Mouse (Mus musculus) kidney, postnatal 14 days (tissue): ENCODE measurements around the gene Pde2a.
A peak's percentile ranks its signal among the peaks of the same experiment; 100 is the strongest.
"Not testable (repeated sequence)": the region's sequence is repeated elsewhere in the genome, so short reads cannot be mapped to it uniquely, and the experiment has no call there.

Source experiments
- DNase-seq: peaks from one replicate; pipeline ENCODE4 v3.0.0; 2022; ENCODE audit warnings: mixed read lengths

Pde2a gene

DNA sequence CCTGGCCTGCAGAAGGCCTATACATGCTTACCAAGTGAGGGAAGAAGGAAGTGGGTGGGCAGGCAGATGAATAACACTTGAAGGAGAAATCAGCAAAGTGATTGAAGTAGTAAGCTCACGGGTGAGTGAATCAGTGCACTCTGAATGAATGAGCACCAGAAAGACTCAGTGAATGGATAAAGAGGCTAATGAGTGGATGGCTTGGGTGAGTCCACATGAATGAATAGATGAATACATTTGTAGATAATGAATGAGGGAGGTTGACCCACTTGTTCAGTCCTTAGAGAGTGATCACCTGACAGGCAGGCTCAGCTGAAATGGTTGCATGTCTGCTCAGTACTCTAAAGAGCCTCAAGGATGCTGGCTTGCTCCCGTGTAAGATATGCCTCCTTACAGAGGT is 101.7 kb downstream of the Pde2a start:
- no peak for DNase-seq

DNA sequence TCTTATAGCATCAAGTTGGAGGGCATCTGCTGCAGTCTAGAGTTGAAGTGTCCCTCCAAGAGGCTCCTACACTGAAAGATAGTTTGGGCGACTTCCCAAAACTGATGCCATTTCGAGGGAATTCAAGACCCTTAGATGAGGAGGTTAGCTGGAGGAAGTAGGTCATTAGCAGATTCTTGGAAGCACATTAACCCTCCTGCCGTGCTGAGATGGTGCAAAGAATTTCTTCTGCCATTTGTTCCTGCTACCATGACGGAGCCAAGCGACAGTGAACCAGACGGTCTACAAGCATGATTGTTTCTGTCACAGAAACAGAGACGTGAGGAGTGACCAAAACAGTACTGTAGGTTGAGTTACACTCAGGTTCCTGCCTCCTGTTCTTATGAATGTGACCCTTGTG is 105.0 kb downstream of the Pde2a start:
- no peak for DNase-seq

DNA sequence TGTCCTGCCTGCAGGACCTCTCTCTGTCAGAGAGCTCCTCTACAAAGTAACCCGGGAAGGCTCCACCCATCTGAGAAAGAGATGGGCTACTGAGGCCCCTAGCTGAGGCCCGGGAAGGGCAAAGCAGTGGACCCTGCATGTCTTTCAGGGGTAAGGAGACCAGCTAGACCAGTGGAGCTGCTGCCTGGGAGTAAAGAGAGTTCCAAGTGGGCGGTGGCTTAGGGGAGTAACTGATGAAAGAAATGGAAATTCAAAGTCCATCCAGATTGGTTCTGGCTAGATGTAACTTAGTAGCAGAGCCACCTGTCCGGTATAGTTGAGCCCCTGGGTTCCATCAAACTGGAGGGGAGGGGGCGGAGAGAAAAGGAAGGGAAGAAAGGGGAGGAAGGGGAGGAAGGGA is 112.9 kb downstream of the Pde2a start:
- DNase-seq = no peak

DNA sequence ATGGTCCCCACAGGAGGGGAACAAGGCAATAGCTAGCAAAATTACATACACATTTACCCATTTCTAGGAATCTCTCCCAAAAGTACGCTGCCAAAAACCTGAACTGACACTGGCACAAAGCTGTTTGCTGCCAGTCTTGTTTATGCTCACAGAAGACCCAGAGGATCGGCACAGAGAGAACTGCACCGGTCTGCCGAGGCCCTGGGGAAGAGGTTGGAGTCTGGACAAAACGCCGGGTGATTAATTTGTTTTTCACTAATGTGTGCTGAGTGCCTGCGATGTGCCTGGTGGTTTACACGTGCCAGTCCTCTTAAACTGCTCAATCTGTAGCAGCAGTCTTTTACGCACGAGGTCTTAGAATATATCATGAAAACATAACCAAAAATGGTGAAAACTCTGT is 113.6 kb downstream of the Pde2a start:
- DNase-seq = no peak

DNA sequence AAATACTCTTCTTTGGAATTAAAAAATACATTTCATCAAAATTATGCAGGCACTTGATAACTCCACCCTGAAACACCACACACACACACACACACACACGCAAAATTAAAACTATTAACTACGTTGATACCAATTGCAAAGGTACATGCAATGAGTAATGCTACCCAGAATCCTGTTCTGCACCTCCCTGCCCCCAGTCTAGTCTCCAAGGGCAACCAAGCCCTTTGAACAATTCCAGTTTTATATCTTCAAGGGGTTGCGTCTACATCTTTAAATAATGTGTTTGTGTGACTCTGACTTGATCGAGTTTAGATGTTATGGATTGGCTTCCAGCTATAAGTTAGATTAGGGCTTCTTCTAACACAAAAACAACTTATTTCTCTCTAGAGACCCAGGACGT is 114.0 kb downstream of the Pde2a start:
- no peak for DNase-seq

DNA sequence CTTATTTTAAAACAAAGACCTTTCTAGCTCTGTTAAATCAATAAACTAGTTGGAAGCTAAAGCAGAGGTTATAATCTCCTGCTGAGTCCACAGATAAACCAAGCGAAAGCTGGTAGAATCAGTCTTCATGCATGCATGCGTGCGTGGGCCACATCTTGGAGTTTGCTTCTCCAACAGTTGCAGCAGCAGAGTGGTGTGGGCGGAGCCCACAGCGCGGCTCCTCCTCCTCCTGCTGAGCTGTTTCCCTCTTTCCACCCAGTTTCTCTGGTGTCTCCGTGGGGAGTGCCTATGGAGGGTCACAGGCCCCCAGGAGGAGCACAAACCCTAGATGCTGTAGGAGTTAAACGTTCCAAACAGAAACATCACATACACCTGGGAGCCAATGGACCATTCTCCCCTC is 116.0 kb downstream of the Pde2a start:
- DNase-seq = no peak

DNA sequence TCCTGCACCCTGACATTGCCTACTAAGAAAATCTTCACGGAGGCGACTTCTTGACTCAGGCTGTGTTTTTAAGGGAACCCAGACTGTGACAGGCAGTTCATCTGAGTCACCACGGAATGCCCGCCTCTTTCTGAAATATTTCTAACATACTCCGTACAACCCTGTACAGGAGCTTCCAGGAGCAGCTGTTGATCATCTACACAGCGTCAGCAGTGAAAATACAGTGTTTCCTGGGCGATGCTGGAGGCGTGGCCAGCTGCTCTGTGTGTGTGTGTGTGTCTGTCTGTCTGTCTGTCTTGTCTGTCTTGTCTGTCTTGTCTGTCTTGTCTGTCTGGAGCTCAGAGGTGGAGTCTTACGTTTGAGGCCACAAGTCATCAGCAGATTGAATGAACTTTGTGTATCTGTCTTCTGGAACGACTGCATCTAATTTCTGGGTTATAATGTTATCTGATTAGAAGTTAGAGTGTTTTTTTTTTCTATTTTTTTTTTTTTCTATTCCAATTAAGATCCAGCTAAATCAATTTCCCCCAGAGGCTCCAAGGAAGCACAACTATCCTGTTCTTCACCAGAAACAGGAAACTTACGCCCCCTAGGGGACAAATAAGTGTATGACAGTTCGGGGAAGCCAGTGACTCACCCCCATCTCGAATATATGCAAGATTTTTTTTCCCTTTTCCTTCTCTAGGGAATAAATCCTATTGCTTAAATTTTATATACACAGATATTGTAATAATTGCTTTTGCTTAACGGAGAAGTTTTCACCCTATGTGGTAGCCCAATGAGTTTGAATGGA is 116.8 kb downstream of the Pde2a start:
- DNase-seq = peak; percentile 31

DNA sequence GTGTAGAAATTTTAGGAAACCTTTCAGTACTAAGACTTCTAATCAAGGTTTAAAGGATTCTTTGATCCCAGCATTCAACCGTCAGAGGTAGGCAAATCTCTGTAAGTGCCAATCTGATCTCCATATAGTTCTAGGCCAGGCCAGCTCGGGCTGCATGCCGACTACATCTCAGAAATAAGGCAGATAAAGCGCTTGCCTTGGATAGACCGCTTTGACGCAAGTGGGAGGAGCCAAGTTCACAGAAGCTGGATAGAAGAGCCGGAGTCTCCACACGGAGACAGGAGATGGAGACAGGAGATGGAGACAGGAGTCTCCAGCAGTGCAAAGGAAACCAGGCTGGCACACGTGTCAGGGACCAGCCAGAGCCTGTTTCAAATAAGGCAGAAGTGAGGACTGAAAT is 118.3 kb downstream of the Pde2a start:
- no peak for DNase-seq

DNA sequence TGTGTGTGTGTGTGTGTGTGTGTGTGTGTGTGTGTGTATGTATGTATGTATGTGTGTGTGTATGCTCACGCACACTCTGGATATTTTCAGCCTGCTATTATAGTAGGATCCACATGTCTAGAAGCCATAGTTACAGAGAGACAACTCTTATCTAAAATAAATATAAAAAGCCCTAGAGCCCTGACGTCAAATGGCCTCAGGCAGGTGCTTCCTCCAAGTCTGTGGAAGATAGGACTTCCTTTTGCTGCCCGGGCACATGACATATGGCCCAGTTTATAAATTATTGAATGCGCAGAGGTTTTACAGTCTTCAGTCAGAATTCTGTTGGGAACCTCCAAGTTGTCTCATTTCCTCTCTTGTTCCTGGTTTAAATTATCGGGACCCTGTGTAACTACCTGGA is 119.2 kb downstream of the Pde2a start:
- DNase-seq = no peak

DNA sequence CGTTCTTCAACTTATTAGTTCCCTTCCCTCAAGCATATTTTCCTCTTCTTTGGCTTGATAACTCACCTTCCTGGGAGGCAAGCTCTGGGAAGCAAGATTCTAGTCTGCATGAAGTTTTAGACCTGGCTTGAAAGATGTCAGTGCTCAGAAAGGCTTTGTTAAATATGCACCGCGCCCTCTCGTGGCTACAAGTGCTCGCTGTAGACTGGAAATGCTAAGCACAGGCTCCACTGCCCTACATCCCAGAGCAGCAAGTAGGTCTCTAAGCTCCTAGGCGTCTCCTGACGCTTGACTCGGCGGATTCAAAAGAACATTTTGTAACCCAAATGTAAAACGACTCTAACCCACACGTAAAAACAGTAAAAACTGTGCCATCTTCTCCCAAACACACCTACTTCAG is 119.6 kb downstream of the Pde2a start:
- peak; percentile 80 for DNase-seq

DNA sequence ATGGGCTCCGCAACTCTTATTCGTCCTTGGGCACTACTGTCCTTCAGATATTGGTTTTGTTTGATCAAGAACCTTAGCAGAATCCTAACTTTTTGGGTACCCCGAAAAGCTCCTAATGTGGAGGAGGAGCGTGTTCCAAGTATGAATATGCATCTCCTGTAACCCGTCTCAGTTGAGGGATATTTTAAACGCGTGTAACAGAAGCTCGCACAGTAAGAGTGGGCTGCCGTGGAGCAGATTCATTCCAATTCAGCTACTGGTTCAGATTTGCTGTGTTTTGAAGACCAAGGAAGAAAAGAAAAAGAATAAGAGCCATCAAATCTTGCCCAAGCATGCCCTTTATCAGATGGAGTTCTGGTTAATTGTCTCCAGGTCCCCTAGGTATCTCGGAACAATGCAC is 120.2 kb downstream of the Pde2a start:
- no peak for DNase-seq

DNA sequence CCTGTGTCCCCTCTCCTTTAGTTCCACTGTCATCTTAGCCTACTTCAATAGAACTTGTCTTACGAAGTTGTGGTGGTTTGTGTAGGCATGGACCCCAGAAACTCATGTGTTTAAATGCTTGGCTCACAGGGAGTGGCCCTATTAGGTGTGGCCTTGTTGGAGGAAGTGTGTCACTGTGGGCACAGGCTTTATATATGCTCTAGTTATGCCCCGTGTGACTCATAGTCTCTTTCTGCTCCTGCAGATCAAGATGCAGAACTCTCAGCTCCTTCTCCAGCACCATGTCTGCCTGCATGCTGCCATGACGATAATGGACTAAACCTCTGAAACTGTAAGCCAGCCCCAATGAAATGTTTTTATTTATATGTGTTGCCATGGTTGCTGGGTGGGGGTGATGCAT is 126.2 kb downstream of the Pde2a start:
- no peak for DNase-seq

DNA sequence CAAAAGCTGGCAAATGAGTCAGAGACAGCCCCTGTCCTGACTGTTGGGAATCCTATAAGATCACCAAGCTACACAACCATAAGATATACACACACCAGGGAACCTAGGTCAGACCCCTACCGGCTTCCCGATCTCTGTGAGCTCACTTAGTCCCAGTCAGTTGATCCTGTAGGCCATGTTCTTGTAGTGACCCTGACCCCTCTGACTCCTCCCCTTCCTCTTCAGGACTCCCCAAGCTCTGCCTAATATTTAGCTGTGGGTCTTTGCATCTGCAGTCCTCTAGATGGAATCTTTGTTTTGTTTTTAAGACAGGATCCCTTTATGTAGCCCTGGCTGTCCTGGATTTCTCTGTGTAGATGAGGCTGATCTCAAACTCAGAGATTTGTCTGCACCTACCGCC is 127.8 kb downstream of the Pde2a start:
- no peak for DNase-seq

DNA sequence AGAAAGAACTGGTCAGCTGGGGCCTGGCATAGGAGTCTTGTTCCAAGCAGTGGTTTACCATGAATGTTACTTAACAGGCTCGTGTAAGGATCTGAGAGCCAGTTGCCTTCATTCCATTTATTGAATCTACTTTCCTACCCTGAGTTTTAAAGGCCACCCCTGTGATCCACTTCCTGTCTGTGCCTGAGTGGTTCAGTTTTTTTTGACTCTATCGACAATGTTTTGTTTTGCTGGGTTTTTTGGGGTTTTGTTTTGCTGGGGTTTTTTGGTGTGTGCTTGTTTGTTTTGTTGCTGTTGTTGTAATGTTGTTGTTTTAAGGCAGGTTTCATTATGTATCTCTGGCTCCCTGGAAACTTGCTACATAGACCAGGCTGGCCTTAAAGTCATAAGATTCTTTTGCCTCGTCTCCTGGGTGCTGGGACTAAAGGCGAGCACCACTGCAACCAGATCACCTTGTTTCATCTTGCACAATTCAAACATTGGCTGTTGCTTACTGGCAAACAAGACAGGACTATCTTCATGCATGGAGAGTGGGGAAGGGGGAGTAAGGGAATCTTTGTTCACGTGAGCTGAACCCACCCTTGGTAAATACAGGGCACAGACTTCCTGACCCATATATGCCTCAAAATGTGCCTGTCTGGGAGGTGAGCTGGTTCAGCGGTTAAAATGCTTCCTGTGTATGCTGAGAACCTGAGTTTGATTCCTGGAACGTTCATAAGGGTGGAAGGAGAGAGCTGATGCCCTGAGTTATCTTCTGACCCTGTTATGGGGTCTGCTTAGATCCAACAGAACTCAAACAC is 129.4 kb downstream of the Pde2a start:
- no peak for DNase-seq

DNA sequence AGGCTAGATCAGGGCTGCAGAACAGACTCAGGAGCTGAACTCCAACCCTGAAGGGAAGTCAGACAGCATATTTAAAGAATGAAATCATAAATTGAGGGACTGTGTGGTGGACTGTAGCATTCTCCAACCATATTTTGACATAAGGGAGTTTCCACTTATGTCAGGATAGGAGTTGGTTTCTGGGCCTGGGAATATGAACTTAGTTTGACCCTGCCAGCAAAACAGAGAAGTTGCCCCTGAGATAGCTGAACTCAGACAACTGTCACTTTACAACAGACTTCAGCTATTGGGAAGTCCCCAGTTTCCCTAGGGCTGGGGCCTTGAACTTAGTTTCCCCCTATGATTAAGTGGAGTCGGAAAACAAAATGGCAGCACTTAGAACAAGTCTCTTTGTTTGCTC is 130.0 kb downstream of the Pde2a start:
- DNase-seq = no peak

DNA sequence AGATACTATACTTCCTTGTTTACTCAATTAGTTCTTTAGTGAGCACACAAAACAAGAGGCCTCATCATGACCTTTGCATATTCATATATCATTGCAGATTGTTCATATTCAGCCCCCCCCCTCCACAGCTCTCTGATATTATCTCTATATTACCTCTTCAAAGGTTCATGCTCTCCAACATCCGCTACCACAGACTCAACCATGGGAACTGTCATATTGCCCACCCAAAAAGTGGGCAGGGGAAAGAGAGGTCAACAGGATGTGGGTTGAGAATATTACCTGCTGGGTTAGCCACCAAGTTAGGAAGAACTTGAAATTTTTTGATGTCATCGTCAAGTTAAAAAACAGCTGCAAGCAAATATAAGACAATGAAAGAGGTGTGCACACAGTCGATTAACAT is 134.0 kb downstream of the Pde2a start:
- DNase-seq = not testable (repeated sequence)

DNA sequence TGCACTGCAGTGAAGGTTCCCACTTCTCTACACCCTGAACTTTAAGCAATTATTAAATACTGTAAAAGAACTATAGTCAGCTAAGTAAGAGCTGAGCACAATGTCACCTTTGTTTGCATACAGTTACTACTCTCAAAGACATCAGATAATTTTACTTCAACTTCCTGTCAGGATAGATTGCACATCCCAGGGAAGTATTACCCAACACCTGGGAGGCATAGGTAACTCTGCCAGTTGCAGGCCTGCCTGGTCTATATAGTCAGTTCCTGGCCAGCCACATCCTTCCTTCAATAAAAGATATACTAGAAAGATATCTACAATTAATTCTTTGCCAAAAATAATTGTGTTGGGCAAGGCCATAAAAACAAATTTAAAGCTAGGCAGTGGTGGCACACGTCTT is 135.9 kb downstream of the Pde2a start:
- DNase-seq = no peak

DNA sequence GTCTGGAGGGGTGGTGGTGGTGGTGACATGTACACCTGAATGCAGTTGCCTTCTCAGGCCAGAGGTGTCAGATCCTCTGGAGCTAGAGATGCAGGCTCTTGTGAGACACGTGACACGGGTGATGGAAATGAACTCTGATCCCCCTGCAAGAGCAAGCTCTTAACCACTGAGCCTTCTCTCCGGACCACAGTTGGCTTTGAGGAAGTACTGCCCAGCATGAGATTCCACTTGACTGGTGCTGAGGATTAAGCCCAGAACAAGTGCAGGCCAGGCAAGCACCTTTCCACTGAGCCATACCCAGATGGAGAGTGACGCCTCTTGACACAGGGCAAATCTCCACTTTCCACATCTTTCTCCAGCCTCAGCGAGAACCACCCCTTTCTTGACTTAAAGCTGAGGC is 137.9 kb downstream of the Pde2a start:
- DNase-seq = not testable (repeated sequence)
